Mouse (Mus musculus) brain, embryonic 14.5 days (tissue): ENCODE measurements around the gene Cds2. TPM values are rescaled to one million over a fixed set of nuclear protein-coding genes. Genes with fewer than 3 reads are reported as not detected.

Experiments used
- DNase-seq: peaks from one replicate; pipeline ENCODE4 v3.0.0-alpha.2; 2011; ENCODE audit warnings: low read depth
- CTCF ChIP-seq: fragments of 200-500 bp; IDR thresholded peaks from 2 replicates; pipeline ENCODE4 v1.5.1; 2012; ENCODE audit warnings: inconsistent platforms, mild to moderate bottlenecking, moderate library complexity, borderline replicate concordance; ENCODE audit not compliant: insufficient read depth, insufficient read length; ENCODE audit errors: extremely low read depth
- POLR2A ChIP-seq: fragments of 200-500 bp; IDR thresholded peaks from 2 replicates; pipeline ENCODE4 v1.6.1; 2012; ENCODE audit warnings: mild to moderate bottlenecking, inconsistent platforms, borderline replicate concordance; ENCODE audit not compliant: poor library complexity, insufficient read depth, insufficient read length, severe bottlenecking; ENCODE audit errors: extremely low read depth
- polyA plus RNA-seq: library from polyadenylated mRNA; depleted of rRNA; stranded (reverse); fragments of >200 nt; gene quantifications from 2 replicates; pipeline ENCODE4 v1.2.3, GENCODE M21; 2012

Gene Cds2
- polyA plus RNA-seq, 1 experiment = 59.5 TPM

- TF ChIP-seq CTCF = no peak
- TF ChIP-seq POLR2A = peak; percentile 66; the same call in 1 of the 2 replicates
- DNase-seq = peak; percentile 99
Observed at GRCm38 (mm10) chr2:132252542-132253528, 10.1 kb upstream of the Cds2 start, which contains the start of gene Pcna. Pcna (minus strand) TSS chr2:132253314.

DNA sequence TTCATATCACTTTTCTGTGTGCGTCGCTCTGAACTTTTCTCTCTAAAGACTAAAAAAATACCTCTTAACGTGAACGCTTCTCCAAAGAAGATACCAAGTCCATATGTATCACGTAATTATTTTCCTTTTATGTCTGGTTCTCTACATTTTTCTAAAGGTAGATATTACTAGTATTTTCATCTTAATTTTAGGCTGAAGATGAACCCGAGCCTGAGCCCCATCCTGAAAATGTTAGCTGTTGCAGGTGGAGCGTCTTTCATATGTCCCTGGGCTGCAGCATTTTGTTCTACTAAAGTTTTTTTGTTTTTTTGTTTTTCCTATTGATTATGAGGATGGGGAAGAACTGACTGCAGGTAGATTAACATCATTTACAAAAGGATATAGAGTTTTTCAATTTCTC lies 9.3 kb upstream of the Cds2 start:
- TF ChIP-seq CTCF (no peak), POLR2A (no peak)
- DNase-seq = no peak

- no peak for DNase-seq
- TF ChIP-seq POLR2A (no peak), CTCF (no peak)
Observed at GRCm38 (mm10) chr2:132257350-132258068, 5.4 kb upstream of the Cds2 start.

DNA sequence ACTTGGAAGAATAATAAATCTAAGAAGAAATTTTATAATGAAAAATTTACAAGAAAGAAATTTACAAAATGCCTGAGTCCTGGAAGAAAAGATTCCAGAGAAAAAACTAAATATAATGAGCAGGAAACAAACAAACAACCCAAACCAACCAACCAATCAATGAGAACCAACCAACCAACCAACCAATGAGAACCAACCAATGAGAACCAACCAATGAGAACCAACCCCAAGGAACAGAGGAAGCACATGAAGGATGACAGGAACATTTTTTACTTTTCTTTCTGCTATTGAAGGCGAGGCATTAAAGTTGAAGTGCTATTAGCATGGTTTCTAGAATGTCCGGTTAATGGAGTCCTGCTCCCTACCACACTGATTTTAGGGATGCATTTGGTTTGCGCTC lies 2.3 kb upstream of the Cds2 start:
- TF ChIP-seq CTCF (no peak), POLR2A (no peak)
- DNase-seq = no peak

GRCm38 (mm10) chr2:132262175-132262574 lies 773 bp upstream of the Cds2 start:
- TF ChIP-seq CTCF (no peak), POLR2A (no peak)
- DNase-seq = no peak

DNA sequence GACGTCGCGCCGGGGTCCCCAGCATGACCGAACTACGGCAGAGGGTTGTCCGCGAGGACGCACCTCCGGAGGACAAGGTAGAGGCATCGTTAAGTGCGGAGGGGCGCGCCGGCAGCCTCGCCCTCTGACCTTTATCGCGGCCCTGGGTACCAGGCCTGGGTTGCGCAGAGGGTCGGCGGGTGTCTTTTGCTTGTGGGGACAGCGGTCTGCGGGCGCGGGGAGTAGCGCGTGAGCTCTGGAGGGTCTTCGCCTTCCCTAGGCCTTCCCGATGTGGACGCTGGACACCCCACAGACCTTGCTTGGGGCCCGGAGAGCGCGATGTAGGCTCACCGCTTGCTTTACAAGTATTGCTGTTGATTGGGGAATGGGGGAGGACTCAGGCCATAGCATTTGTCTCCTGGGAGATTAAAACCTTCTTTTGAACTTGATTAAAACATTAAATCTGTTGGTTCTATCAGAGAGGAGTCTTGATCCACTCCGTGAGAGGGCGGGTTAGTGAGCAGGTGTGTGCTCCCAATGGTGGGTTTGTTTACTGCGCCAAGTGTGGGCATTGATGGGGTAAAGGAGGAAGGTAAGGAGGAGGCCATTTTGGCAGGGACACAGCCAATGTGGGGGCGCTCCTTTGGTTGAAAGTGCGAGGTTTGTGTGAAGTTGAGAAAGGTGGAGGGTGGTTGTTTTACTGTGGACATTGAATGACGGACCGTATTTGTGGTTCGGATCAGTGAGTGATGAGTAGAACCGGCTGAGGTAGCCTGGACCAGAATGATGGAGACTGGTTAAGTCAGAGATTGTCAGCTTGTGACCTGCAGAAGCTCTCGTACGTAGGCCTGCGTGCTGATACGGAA lies 695 bp downstream of the Cds2 start:
- DNase-seq = peak; percentile 61
- TF ChIP-seq POLR2A (no peak), CTCF (no peak)

DNA sequence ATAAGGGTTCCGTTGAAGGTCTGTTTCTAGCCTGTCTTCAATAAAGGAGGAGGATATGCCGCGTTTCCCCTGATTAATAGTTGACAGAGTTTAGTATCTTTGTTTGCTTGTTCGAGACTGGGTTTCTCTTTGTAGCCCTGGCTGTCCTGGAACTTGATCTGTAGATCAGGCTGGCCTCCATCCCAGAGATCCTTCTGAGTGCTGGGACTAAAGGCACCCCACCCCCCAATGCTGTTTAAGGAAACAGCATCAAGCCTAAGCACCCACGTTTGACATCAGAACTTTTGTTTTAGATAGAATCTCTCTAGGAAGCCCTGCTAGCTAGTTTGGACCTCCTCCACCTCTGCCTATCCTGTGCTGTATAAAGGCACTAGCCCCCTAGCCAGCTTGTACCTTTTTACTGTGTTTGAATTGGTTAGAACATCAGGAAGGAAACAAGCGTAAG lies 1.3 kb downstream of the Cds2 start:
- TF ChIP-seq CTCF (no peak), POLR2A (no peak)
- no peak for DNase-seq

DNA sequence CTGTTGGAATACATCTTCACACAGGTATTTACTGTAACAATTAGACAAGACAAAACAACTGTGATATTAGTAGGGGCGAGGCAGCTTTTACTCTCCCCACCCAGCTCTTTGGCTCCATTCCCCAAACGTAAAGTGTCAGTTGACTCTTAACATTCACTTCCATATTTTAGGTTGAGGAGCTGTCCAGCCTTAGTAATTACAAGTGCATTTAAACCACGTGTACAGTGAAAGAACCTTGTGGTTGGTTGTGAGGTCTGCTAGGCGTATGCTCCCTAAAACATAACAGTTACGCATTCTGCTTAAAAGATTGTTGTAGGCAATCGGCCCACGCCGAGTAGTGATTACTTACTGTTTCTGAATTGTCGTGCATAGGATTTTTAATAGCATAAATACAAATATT lies 2.2 kb downstream of the Cds2 start:
- no peak for TF ChIP-seq POLR2A
- DNase-seq = no peak

- no peak for DNase-seq
- no peak for TF ChIP-seq POLR2A
- no peak for TF ChIP-seq CTCF
Observed at GRCm38 (mm10) chr2:132266086-132266485, 3.1 kb downstream of the Cds2 start.

DNA sequence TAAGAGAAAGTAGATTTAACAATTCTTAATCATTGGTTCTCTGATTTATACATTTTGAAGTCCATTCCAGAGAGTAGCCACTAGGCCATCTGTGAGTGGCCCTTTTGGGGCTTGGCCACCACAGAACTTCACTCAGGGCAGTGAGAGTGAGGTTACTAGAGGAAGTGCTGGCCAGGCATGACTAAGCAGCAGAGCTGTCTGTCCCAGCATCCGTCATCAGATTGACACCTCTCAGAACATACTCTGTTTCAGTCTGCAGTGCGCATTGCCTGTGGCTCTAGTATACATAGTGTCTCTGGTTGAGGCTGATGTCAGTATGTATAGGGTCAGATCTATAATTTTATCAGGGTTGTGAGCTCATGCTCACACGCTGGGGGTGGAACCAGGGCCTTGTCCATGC lies 6.3 kb downstream of the Cds2 start:
- DNase-seq = no peak
- TF ChIP-seq CTCF = no peak
- TF ChIP-seq POLR2A = no peak

- no peak for DNase-seq
- TF ChIP-seq POLR2A (no peak), CTCF (no peak)
Observed at GRCm38 (mm10) chr2:132270331-132270951, 7.5 kb downstream of the Cds2 start.

DNA sequence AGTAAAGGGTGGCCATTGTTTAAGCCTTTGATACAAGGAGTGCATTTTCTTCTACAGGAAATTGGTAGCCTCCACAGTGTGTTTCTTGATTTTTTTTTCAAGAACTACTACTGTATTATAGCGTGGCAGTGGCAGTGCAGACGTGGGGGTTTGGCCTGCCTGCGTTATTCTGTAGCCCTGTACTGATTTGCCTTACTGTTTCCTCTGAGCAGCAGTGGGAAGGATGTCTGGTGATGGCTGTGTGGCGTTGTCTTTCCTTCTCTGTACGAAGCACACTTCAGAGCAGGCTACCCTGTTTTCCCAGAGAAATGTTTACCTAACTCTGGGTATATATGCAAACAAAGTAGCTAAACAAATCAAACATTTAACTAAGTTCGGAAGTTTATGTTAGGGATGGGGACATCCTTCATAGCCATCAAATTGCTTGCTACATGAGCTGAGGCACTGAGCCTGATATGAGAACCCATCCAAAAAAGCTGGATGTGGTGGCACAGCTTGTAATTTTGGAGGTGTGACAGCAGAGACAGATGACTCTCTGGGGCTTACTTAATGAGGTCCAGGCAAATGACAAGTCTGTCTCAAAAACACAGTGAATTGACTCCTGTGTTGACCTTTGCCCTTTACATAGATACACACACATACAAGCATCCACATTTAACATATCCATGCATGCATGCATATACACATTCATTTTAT lies 9.9 kb downstream of the Cds2 start:
- TF ChIP-seq CTCF (no peak), POLR2A (no peak)

More for the DNA sequence above, 9.9 kb downstream of the Cds2 start:
- DNase-seq = no peak
